Mouse (Mus musculus): ENCODE results near the gene Rbm20.

Gene Rbm20

DNA sequence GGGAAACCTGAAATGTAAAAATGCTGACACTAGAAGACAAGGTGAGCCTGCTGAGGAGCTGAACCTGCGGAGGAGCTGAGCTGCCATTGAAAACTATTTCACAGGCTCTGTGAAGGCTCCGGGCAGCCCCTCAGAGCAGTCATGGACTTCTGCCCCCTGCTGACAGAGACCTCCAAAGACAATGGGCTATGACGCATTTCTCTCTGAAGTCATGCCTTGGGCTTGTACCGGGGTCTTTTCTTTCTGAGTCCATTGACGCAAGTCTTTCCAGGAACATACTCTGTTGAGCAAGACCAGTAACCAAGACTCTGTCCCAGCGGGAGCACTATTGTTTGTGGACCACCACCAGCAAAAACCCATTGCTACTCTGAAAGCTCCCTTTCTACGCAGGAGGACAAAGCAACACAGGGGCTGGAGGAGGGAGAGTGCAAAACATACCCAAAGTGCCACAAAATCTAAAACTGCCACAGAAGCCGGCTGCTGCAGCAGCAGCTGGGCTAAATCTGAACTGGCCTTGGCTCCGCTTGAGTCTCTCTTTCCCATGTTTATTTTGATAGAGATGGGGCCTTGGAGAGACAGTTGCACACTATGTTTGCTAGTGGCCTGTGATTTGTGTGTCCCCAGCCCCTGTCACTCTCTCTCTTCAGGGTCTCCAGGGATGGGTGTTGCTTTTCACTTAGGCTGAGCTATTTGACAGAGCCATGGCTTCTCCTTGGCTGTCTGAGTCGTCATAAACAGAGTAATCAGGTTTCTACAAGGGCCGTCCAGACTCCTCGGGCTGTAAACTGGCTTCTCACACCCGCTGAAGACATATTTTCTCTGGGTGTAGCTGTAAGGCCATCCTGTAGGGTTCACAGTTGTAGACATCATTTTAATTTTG is 144.4 kb downstream of the Rbm20 start:
- DNase-seq = no peak

DNA sequence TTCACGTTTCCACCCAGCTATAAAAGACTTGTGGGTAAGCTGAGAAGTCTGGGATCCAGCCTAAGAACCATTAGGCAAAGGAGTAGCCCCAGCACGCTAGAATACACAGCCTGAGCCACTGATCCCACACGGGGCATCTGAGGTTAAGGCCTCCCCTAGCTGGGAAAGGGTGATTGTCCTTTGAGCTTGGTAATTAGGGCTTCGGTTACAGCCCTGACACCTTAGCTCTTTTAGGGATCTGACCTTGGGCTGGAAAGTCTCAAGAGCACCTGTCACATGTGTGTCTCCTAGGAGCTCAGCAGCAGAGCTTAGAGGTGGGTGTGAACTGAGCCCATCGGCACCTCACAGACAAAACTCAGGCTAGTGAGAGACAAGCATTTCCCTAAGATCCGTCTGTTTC is 146.7 kb downstream of the Rbm20 start:
- DNase-seq = no peak

DNA sequence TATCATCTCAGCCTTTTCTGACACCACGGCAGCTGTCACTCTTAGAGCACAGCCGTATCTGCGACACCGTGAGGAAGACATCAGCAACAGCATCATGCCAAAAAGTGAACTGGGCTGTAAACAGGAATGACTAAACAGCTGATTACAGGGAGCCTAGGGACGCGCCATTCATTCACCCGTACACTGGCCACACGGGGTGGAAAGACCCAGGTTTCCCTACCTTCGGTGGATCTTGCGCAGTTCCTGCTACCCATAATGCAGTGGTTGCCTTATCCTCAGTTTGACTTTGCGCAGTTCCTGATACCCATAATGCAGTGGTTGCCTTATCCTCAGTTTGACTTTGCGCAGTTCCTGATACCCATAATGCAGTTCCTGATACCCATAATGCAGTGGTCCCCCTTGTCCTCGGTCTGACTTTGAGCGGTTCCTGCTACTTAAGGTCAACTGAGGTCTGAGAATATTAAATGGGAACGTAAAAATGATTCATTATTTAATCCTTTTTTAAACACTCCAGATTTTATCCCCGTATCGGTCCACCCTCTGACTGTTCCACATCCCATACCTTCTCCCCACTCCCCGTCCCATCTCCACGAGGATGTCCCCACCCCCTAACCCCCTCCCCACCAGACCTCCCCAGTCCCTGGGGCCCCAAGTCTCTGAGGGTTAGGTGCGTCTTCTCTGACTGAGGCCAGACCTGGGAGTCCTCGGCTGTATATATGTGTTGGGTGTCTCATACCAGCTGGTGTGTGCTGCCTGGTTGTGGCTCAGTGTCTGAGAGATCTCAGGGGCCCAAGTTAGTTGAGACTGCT is 148.0 kb downstream of the Rbm20 start:
- DNase-seq = peak in 1 of 2 experiments; percentile 44

DNA sequence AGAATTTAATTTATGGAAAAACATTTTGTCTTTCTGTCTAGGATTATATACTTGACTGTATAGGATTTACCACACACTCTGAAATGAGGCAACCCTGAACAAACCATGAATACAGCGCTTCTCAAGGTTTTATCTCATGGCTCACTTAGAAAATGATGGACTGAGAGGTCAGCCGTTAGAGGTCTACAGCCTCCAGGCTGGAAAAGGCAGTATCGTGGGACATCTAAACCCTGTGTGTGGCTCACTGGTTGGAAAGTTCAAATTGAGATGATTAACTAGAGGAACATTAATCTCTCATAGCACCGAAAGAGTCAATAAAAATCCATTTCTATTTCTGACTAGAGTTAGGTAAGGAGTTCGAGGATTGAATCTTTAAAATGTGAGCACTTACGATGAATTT is 152.9 kb downstream of the Rbm20 start:
- DNase-seq = no peak

DNA sequence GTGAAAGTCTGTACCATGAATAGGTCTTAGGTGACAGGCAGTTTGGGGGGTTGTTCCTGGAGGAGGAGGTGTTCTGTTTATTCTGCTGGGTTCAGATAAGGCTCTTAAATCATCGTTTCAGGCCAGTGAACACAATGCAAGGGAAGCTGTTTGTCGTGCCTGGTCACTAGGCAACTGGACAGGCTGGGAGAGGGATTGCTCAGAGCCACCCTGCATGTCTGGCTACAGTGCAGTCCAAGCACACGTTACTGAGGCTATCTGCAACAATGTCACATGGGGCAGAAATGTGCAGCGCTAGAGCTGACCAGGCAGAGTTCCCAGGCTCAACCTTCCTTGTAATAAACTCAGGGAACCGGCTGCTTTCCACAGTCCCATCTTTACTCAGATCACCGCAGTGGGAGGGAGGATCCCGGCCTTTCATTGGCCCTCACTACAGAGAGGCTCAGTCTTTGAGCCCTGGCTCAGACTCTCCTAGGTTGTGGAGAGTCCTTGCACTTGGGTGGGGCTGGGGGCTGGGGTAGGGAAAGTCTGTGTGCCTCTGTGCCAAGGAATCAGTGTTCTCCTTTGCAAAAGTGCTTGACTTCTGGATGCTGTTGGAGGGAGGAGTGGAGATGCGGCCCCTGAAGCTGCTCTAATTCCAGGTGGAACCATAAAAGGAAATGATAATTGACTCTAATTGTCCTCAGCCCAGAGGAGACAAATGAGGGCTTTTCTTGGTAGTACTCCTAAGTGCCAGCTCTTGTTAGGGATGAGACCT is 153.5 kb downstream of the Rbm20 start:
- DNase-seq = no peak

DNA sequence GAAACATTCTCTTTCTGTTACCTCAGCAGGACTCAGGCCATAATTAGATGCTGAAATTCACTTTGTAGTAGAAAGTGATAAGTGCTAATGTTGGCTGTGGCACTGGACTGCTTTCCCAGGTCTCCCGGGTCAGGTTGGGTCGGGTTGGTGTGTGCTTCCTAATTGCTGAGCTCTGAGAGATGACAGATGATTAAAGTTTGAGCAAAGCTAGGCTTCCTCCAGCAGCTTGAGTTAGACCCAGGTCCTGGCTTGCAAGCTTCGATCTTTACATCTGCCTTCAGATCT is 154.0 kb downstream of the Rbm20 start:
- no peak for DNase-seq

DNA sequence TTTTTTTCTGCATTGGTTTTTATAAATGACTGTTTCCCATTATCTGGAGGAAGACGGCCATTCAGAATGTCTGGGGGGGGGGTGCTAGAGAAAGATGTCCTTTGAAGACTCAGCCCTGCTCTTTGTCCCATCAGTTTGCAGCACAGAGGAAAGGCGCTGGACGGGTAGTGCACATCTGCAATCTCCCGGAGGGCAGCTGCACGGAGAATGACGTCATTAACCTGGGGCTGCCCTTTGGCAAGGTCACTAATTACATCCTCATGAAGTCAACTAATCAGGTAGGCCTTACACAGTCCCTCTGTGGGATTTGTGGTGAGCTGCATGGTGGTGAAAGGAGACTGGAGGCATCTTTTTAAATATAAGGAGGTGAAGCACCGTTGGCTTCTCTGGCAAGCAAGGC is 155.4 kb downstream of the Rbm20 start:
- no peak for DNase-seq

DNA sequence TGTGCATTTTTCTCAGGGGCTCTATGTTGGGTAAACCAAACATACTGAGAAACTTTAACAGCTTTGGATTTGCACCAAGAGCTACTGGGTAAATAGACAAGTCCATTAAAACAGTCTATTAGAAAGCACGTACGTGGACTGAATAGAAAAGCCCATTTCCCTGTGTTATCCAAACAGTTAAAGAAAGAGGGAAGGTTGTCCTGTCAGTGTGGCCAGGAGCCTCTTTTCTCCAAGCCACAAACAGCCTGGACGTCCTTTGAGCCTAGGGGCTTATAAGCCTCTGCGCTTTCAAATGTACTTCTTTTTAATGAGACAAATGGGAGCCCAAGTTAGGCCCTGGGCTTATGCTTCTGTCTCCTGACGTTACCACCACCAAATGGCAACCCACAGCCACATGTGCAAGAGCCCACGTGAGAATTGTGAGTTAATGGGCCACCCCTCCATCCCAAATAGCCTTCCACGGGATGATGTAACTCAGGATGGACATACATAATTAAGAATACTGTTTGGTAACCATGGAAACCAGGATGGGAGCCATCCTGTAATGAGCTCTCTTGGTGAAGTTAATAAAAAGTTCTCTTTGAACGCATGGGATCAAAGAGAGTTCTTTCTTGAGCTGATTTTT is 156.8 kb downstream of the Rbm20 start:
- no peak for DNase-seq

DNA sequence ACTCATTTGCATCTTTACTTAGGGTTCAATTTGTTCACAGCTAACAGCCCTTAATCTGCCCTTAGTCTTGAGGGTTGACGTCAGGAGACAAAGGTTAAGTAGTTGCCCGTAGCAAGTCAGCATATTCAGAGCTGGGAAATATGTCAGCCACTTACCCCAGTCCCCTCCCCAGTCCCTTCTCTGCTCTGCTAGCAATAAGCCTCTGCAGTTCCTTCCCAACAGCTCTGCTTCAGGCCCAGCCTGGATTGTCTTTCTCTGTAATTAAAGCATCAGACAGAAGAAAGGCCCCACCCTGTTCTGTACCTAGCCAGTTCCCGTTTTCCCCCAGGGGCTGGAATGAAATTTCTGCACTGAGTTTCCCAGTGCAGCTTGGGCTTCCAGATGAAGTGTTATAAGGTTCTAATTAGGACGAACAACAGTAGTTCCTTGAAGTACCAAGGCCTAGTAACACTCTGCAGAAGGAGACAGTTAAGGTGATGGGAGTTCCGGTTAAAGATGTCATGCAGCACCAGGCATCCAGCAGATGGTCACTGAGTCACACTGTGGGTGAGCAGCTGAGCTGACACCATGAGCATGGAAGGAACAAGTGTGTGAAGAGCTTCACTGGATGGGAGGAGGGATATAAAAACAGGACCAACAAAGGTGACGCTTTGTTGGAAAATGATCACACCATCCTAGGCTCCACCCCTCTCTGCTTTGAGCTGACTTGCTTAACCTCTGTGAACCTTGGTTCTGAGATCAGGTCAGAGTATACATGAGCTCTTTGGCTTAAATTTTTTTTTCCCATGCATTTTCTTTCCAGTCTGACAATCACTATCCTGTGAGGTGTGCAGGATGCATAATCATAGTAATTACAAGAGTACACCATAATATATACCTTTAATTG is 159.7 kb downstream of the Rbm20 start:
- DNase-seq = no peak

DNA sequence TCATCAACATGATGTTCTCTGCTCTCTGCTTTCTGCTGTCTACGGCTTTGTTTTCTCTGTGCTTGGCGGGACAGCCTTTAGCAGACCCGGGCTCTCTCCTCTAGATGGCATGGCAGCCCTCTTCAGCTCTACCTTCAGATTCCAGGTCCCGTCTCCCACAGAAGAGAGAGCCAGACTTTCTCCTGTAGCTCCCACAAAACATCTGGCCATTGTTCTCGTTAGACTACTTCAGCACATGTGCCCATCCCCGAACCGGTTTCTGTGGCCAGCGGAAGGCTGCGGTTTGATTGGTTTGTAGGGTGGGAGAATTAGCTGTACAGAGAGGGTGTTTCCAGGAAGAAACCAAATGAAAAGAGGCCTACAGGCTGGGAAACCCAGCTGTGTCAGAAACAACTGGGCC is 161.7 kb downstream of the Rbm20 start:
- peak in 1 of 2 experiments; percentile 18 for DNase-seq

DNA sequence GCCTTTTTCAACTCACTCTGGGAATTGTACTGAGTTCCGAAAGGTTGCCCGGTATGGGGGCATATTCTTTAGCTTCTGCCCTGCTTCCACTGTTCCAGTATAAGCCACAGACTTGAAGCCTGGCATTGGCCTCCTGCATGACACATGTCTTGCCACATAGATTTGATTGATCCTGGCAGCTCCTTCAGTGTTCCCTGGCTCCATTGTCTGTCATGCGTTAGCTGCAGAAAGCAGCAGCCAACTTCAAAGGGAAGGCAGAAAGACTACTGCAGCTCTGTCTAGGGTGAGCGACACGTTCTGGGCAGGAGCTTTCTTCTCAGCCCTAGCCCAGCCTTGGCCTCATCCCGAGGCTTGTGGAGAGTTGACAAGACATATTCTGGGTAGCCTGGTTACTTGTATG is 162.7 kb downstream of the Rbm20 start:
- no peak for DNase-seq

DNA sequence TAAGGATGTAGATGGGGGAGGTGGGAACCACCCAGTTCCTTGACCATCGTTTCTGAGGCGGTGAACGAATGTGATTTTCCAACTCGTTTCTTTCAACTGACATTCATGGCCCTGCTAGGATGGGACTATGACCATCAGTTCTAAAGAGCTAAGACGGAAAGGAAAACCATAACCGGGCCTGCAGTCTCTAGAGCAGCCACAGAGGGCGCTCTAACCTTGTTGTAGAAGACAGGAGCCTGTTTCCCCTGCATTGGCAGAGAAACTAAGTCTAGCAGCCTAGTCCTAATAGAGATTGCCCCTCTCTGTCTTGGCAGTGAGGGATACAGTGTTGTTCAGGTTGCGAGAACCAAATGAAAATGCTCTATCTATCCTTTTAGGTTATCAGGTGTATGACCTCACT is 164.8 kb downstream of the Rbm20 start:
- DNase-seq = peak; percentile 45 to 60

DNA sequence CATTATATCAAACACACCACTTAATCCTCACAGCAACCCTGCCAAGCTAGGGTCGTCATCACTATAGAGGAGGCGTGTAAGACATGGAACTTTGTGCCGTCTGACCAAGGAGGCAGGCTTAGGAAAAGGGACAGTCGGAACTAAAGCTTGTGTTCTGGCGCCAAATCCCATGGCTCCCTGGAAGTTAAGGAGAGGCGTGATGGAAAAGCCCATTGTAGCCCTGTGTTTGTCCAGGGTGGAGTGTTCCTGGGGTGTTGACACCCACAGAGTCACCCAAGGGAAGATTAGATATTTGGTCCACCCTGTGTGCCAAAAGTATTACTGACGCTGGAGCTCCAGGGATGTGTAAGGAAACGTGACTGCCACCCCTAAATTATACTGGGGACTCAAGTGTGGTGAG is 166.9 kb downstream of the Rbm20 start:
- DNase-seq = no peak

DNA sequence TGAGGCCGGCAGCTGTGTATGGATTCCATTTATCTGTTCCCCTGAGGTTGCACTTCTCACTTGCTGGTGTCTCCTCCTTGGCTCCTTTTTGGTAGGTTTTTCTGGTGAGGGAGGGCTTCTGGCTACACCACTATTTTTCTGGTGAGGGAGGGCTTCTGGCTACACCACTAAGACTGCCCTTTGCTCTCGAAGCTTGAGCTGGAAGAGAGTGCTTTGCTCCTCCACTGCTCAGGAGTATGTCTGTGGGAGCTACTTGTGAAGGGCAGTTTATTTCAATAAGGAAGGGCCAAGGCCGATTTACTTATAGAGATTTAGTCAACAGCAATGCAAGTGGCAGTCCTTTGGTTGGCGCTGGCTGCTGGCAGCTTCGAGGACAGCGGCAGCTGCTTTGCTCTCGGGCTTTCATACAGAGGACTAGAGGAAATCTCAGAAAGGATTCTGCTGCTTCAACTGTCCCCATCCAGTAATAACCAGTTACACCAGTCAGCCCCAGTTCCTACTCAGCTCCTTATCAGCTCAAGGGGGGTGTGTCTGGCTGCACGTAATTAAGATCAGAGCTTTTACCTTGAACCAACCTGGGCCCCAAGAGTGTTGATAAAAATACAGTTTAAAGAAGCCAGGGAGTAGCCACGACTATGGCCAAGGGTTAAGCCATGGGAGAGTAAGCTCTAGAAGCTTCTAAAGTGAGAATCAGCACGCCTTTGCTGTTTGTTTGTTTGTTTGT is 171.3 kb downstream of the Rbm20 start:
- DNase-seq = no peak

DNA sequence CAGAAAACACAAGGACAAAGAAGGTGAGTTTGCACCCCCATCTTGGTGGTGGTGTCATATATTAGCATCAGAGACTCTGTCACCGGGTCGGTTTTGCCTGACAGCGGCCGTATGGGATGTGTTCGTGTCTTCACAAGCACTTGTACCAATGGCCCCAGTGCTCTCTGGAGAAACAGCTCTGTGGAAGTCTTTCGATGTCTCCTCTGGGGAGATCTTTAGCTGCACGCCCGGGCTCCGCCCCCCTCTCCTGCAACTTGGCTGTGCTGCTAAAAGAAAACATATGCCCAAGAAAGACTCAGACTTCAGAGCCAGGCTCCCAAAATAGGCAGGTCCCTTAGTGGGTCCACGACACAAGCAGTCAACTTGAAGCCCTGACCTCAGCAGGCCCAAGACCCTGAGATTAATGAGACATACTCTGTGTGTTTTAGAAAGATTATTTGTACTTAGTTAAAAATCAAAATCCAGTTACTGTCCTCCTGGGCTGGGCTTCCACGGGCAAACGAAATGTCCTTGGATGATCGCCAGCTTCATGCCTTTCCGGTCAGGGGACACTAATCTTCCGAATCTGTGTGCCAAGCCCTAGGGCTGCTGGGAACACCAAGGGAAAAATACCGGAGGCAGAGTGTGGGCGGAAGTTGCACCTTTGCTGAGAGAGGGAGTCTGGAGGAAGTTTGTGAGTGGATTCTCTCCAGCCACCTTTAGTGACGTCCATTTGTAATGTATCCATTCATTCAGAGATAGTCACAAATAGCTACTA is 173.2 kb downstream of the Rbm20 start:
- DNase-seq = no peak

DNA sequence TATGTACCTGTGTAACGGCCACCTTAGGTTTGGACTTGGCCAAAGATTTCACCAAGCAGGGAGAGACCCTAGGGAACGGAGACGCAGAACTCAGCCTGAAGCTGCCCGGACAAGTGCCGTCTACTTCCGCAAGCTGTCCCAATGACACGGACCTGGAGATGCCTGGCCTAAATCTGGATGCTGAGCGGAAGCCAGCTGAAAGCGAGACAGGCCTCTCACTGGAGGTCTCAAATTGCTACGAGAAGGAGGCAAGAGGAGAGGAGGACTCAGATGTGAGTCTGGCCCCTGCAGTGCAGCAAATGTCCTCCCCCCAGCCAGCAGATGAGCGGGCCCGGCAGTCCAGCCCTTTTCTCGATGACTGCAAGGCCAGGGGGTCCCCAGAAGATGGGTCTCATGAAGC is 174.2 kb downstream of the Rbm20 start:
- no peak for DNase-seq

DNA sequence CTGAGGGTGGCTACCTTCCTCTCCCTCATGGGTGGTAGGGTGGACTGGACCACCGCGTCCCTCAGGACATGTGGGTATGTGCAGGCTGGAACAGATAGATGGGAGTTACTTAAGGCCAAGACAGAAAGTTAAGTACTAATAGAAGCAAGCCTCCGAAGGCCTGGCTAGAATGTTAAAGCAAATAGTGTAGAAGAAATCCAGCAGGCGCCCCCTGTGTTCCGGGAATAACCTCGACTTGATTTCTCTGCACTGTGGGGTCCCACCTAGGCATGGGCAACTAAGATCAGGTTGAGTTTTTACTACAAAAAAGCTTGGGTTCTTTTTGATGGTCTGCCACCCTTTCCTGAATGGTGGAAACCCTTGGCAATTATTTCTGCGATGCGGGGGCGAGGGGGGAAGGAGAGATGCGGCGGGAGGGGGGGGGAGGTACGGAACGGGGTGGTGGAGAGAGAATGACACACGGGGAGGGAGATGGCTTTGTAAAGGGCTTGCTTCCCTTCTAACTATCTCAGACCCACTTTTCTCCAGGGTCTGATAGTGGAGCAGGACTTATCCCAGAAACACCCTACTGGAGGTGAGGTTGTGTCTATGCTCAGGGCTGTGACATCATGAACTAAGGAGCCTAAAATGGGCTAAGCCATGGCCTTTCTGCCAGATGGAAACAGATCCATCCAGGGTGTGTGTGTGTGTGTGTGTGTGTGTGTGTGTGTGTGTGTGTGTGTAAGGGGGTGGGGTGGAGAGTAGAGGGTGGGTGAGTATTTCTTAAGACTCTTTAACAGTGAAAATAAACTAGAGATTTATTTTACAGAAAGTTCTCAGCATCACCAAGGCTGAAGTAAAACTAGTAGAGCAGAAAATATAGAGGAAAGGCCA is 175.0 kb downstream of the Rbm20 start:
- no peak for DNase-seq

DNA sequence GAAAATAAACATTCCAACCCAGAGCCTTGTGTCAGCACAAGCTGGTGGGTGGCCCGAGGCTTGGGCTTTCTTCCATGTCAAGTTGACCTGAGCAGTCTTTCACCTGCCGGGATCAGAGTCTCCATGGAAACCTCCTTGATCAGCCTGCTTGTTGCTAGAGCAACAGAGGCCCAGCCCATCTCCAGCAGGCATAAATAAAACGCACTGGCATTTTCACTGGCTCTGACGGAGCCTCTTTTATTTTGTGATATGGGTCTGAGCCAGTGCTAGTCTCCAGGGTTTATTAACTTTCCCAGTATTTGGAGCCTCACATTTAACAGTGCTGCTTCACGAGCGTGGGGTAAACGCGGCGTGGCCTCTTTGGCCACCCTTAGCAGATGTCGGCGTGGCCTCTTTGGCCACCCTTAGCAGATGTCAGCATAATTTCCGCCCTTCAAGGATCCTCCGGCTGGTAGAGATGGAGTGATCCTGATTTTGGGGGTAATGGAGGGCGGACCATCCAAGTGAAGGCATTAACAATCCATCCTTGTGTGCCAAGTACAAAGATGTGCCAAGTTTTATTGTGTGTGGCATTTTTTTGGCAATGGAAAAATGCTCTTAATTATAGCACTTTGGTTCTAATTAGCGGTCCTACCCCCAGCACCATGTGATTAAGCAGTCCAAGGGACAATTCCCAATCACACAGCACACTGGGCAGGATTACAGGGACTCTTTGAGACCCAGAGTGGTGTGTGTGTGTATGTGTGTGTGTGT is 175.8 kb downstream of the Rbm20 start:
- DNase-seq = no peak

DNA sequence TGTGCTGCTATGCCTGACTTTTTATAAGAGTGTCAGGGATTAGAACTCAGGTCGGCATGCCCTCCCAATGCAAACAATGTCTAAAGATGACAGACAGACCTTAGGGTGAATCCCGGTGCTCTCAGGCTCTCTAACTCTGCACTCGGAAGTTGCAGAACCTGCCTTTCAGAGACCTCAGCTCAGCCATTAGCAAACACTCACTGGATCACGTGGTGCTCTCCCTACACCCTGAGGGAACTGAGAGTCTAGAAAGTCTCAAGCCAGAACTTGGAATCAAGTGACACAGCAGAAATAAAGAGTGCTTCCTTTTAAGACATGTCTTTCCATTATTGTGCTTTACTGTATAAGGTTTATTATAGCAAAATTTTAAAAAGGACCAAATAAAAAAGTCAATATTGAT is 177.9 kb downstream of the Rbm20 start:
- DNase-seq = no peak

Data from thymus, adult 18-20 months (tissue).